Mouse (Mus musculus) heart, adult 2 months (tissue): ENCODE measurements at regions not wholly inside any gene's neighbourhood (a gene's known extent, or its start where the extent isn't known, plus 50 kb on each side); places are given as distances from the start of the nearest gene placed in this dataset.

Experiments used
- DNase-seq, 2 experiments: peaks; one replicate each; pipeline ENCODE4 v3.0.0; 2021
- H3K27ac ChIP-seq: fragments of 200-600 bp; 2 replicates; pipeline ENCODE4 v1.8.1; 2022
- H3K27me3 ChIP-seq: fragments of 200-500 bp; 2 replicates; pipeline ENCODE4 v1.6.1; 2012; ENCODE audit warnings: mild to moderate bottlenecking, low read length, inconsistent platforms, mixed read lengths; ENCODE audit not compliant: control insufficient read depth, insufficient read depth
- H3K36me3 ChIP-seq: fragments of 200-500 bp; 2 replicates; pipeline ENCODE4 v1.6.1; 2012; ENCODE audit warnings: low read length, inconsistent platforms; ENCODE audit not compliant: control insufficient read depth, insufficient read depth
- H3K4me1 ChIP-seq: fragments of 200-500 bp; 2 replicates; pipeline ENCODE4 v1.6.1; 2011; ENCODE audit warnings: low read length; ENCODE audit not compliant: control insufficient read depth, insufficient read depth
- H3K4me3 ChIP-seq: fragments of 200-600 bp; 2 replicates; pipeline ENCODE4 v1.8.1; 2022
- H3K79me2 ChIP-seq: fragments of 200-500 bp; replicated peaks from 2 replicates; pipeline ENCODE4 v1.6.1; 2012; ENCODE audit warnings: mild to moderate bottlenecking, inconsistent platforms, low read length, moderate library complexity, mixed read lengths; ENCODE audit not compliant: control insufficient read depth, insufficient read depth
- H3K9ac ChIP-seq: fragments of 200-500 bp; 2 replicates; pipeline ENCODE4 v1.6.1; 2012; ENCODE audit warnings: low read depth, mild to moderate bottlenecking, control low read depth, inconsistent platforms, low read length, mixed read lengths
- CTCF ChIP-seq: fragments of 200-600 bp; IDR thresholded peaks from 2 replicates; pipeline ENCODE4 v1.8.1; 2022; ENCODE audit warnings: antibody characterized with exemption, mild to moderate bottlenecking, moderate library complexity
- EP300 ChIP-seq: fragments of 200-500 bp; IDR thresholded peaks from 2 replicates; pipeline ENCODE4 v1.6.1; 2011; ENCODE audit warnings: low read depth, low read length, control low read depth; ENCODE audit not compliant: insufficient read depth
- POLR2A ChIP-seq: fragments of 200-500 bp; IDR thresholded peaks from 2 replicates; pipeline ENCODE4 v1.6.1; 2011; ENCODE audit warnings: mild to moderate bottlenecking, low read depth, low read length, control low read depth; ENCODE audit not compliant: insufficient read depth
- WGBS: fragments of 180-500 bp; shearing (Covaris S2); methylation state at CpG from one replicate; pipeline ENCODE4 v1.1.7; 2018; 5-methylcytosine and 5-hydroxymethylcytosine counted together
- intact Hi-C: fragments of 180-260 bp; cut with DNase I; formaldehyde crosslinking; loops from one replicate; pipeline ENCODE4 v1.15.1; 2025

GRCm38 (mm10) chr12:48641974-48642373 lies 740.5 kb upstream of the Foxg1 start:
- no peak for DNase-seq
- TF ChIP-seq POLR2A, result no peak
- no peak for TF ChIP-seq EP300
- no peak for TF ChIP-seq CTCF
- Histone ChIP-seq H3K79me2 (no peaks in the 10 kb centered on the region), H3K27ac (no peak overlapping the region), H3K4me1 (no peaks in the 10 kb centered on the region), H3K4me3 (no peak overlapping the region), H3K27me3 (no peaks in the 10 kb centered on the region), H3K9ac (no peak overlapping the region), H3K36me3 (no peaks in the 10 kb centered on the region)
- 52% methylated on average over 3 of the region's 3 CpGs for WGBS
- intact Hi-C loops, result no loop called here

GRCm38 (mm10) chr12:48645135-48645534 lies 737.3 kb upstream of the Foxg1 start:
- Histone ChIP-seq H3K27me3 (no peaks in the 10 kb centered on the region), H3K9ac (no peak overlapping the region), H3K4me1 (no peaks in the 10 kb centered on the region), H3K79me2 (no peaks in the 10 kb centered on the region), H3K4me3 (no peak overlapping the region), H3K36me3 (no peaks in the 10 kb centered on the region), H3K27ac (no peak overlapping the region)
- intact Hi-C loops, result no loop called here
- no peak for DNase-seq
- TF ChIP-seq CTCF, result no peak
- TF ChIP-seq EP300, result no peak
- no peak for TF ChIP-seq POLR2A
- WGBS, result 45% methylated on average over 2 of the region's 2 CpGs

- no peak overlapping the region for H3K4me3 ChIP-seq
- H3K27me3 ChIP-seq, result no peaks in the 10 kb centered on the region
- H3K79me2 ChIP-seq, result no peaks in the 10 kb centered on the region
- intact Hi-C loops, result no loop called here
- no peak for DNase-seq
- H3K4me1 ChIP-seq, result no peaks in the 10 kb centered on the region
- H3K9ac ChIP-seq, result no peak overlapping the region
- no peaks in the 10 kb centered on the region for H3K36me3 ChIP-seq
- no peak overlapping the region for H3K27ac ChIP-seq
- no peak for TF ChIP-seq EP300
- TF ChIP-seq CTCF, result no peak
- no peak for TF ChIP-seq POLR2A
- 39% methylated on average over 7 of the region's 7 CpGs for WGBS
Observed at GRCm38 (mm10) chr12:48645910-48646309, 736.5 kb upstream of the Foxg1 start.

- Histone ChIP-seq H3K27me3 (no peaks in the 10 kb centered on the region), H3K4me1 (no peaks in the 10 kb centered on the region), H3K36me3 (no peaks in the 10 kb centered on the region), H3K9ac (no peak overlapping the region), H3K4me3 (no peak overlapping the region), H3K79me2 (no peaks in the 10 kb centered on the region), H3K27ac (no peak overlapping the region)
- intact Hi-C loops, result no loop called here
- 20% methylated on average over 2 of the region's 2 CpGs for WGBS
- no peak for TF ChIP-seq POLR2A
- TF ChIP-seq EP300, result no peak
- TF ChIP-seq CTCF, result no peak
- DNase-seq, result no peak
Observed at GRCm38 (mm10) chr12:48675176-48675575, 707.3 kb upstream of the Foxg1 start.

GRCm38 (mm10) chr12:48680957-48681356 lies 701.5 kb upstream of the Foxg1 start:
- 42% methylated on average over 1 of the region's 1 CpGs for WGBS

GRCm38 (mm10) chr12:48705963-48706362 lies 676.5 kb upstream of the Foxg1 start:
- H3K27me3 ChIP-seq, result no peaks in the 10 kb centered on the region
- no peaks in the 10 kb centered on the region for H3K4me1 ChIP-seq
- DNase-seq, result no peak
- H3K4me3 ChIP-seq, result no peak overlapping the region
- TF ChIP-seq POLR2A (no peak), CTCF (no peak), EP300 (no peak)
- no peak overlapping the region for H3K9ac ChIP-seq
- intact Hi-C loops, result no loop called here
- no peaks in the 10 kb centered on the region for H3K36me3 ChIP-seq
- no peaks in the 10 kb centered on the region for H3K79me2 ChIP-seq
- WGBS, result 38% methylated on average over 1 of the region's 1 CpGs
- H3K27ac ChIP-seq, result no peak overlapping the region

More at GRCm38 (mm10) chr12:48680957-48681356, 701.5 kb upstream of the Foxg1 start:
- Histone ChIP-seq H3K4me3 (no peak overlapping the region), H3K27ac (no peak overlapping the region), H3K79me2 (no peaks in the 10 kb centered on the region), H3K36me3 (no peaks in the 10 kb centered on the region), H3K4me1 (no peaks in the 10 kb centered on the region), H3K9ac (no peak overlapping the region), H3K27me3 (no peaks in the 10 kb centered on the region)
- no peak for TF ChIP-seq EP300
- no peak for TF ChIP-seq CTCF
- no peak for TF ChIP-seq POLR2A
- no peak for DNase-seq
- intact Hi-C loops, result no loop called here

- Histone ChIP-seq H3K79me2 (no peaks in the 10 kb centered on the region), H3K27ac (no peak overlapping the region), H3K9ac (no peak overlapping the region), H3K36me3 (no peaks in the 10 kb centered on the region), H3K4me1 (no peaks in the 10 kb centered on the region), H3K4me3 (no peak overlapping the region), H3K27me3 (no peaks in the 10 kb centered on the region)
- no peak for DNase-seq
- intact Hi-C loops, result no loop called here
- TF ChIP-seq EP300 (no peak), CTCF (no peak), POLR2A (no peak)
- 82% methylated on average over 4 of the region's 4 CpGs for WGBS
Observed at GRCm38 (mm10) chr12:48713646-48714045, 668.8 kb upstream of the Foxg1 start.
